Mouse (Mus musculus) embryonic facial prominence, embryonic 13.5 days (tissue): ENCODE results near the gene Cd300ld5. TPM values are rescaled to one million over a fixed set of nuclear protein-coding genes. Genes with fewer than 3 reads are reported as not detected.
"Not testable (repeated sequence)": the region's sequence is repeated elsewhere in the genome, so short reads cannot be mapped to it uniquely, and the experiment has no call there.

ENCODE experiments used
- ATAC-seq: fragments of 200-750 bp; cut with Nextera tagmentation; 2 replicates; pipeline ENCODE4 v1.8.0; 2017; ENCODE audit warnings: low read depth; ENCODE audit not compliant: insufficient number of reproducible peaks, insufficient read depth, low FRiP score, low TSS enrichment
- H3K27ac ChIP-seq: fragments of 300-500 bp; sonication (generic); 2 replicates; pipeline ENCODE4 v1.5.1; 2015; ENCODE audit warnings: moderate library complexity, mild to moderate bottlenecking, inconsistent platforms
- H3K27me3 ChIP-seq: fragments of 300-500 bp; sonication (generic); 2 replicates; pipeline ENCODE4 v1.6.1; 2015; ENCODE audit warnings: mild to moderate bottlenecking, inconsistent platforms
- H3K36me3 ChIP-seq: fragments of 300-500 bp; sonication (generic); 2 replicates; pipeline ENCODE4 v1.6.1; 2015; ENCODE audit warnings: mild to moderate bottlenecking, inconsistent platforms
- H3K4me1 ChIP-seq: fragments of 300-500 bp; sonication (generic); 2 replicates; pipeline ENCODE4 v1.6.1; 2015; ENCODE audit warnings: inconsistent platforms
- H3K4me2 ChIP-seq: fragments of 300-500 bp; sonication (generic); 2 replicates; pipeline ENCODE4 v1.6.1; 2015; ENCODE audit warnings: moderate library complexity, mild to moderate bottlenecking, inconsistent platforms
- H3K4me3 ChIP-seq: fragments of 300-500 bp; sonication (generic); 2 replicates; pipeline ENCODE4 v1.5.1; 2015; ENCODE audit warnings: mild to moderate bottlenecking, inconsistent platforms
- H3K9ac ChIP-seq: fragments of 300-500 bp; sonication (generic); 2 replicates; pipeline ENCODE4 v1.6.1; 2015; ENCODE audit warnings: mild to moderate bottlenecking, inconsistent platforms
- H3K9me3 ChIP-seq: fragments of 300-500 bp; sonication (generic); 2 replicates; pipeline ENCODE4 v1.6.1; 2016; ENCODE audit warnings: inconsistent platforms
- WGBS: fragments of 180-500 bp; shearing (Covaris S2); methylation state at CpG from one replicate; pipeline ENCODE4 v1.1.7; 2015; ENCODE audit warnings: mixed read lengths; 5-methylcytosine and 5-hydroxymethylcytosine counted together
- polyA plus RNA-seq: library from polyadenylated mRNA; unstranded; fragments of >200 nt; fragmentation: Nextera tagmentation; extraction: Ambion mirVana; gene quantifications from 2 replicates; pipeline ENCODE4 v1.2.1, GENCODE M21; 2015

The Cd300ld5 gene
- polyA plus RNA-seq, 1 experiment from 2014 or later: not detected

GRCm38 (mm10) chr11:115026912-115027311 lies 10.7 kb downstream of the Cd300ld5 start, which contains the start of gene Cd300ld4:
Cd300ld4 (minus strand) TSS chr11:115027012.
- H3K27ac ChIP-seq, H3K9me3 ChIP-seq, H3K4me3 ChIP-seq, H3K4me1 ChIP-seq, ATAC-seq, H3K9ac ChIP-seq, H3K27me3 ChIP-seq, H3K4me2 ChIP-seq, H3K36me3 ChIP-seq: not testable (repeated sequence)
- no CpG with 5 or more reads among the region's 6 CpGs for WGBS

DNA sequence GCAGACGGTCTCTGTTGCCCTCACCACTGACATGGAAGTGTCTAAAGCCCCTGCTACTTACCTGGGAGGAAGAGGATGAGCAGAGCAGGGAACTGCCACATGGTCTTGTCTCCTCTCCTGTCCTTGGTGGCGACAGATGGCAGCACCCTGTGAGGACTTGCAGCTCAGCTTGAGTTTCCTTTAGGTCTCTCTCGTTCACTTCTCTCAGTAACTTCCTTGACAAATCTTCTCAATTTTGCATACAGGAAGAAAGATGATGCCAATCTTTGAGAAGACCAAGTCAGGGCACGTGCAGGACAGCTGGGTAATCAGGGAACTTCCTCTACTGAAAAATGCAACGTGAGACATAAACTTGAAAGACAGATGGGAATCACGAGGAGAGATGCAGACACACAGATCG lies 21.5 kb downstream of the Cd300ld5 start, which contains the start of gene Cd300ld2:
Gene Cd300ld2, minus strand, starts transcription at position 101 of the 400 bp plus-strand sequence.
- H3K4me1 ChIP-seq, H3K27ac ChIP-seq, H3K9ac ChIP-seq, H3K36me3 ChIP-seq, ATAC-seq, H3K4me3 ChIP-seq, H3K27me3 ChIP-seq, H3K4me2 ChIP-seq, H3K9me3 ChIP-seq: not testable (repeated sequence)
- no CpG with 5 or more reads among the region's 7 CpGs for WGBS

GRCm38 (mm10) chr11:115004070-115004469 lies 33.5 kb downstream of the Cd300ld5 start:
- Histone ChIP-seq H3K9ac (no peak overlapping the region), H3K36me3 (no peaks in the 10 kb centered on the region), H3K27me3 (no peaks in the 10 kb centered on the region), H3K4me2 (no peak overlapping the region), H3K9me3 (no peaks in the 10 kb centered on the region), H3K4me1 (no peaks in the 10 kb centered on the region), H3K27ac (no peak overlapping the region), H3K4me3 (no peak overlapping the region)
- 82% methylated on average over 5 of the region's 5 CpGs for WGBS
- no peak for ATAC-seq

DNA sequence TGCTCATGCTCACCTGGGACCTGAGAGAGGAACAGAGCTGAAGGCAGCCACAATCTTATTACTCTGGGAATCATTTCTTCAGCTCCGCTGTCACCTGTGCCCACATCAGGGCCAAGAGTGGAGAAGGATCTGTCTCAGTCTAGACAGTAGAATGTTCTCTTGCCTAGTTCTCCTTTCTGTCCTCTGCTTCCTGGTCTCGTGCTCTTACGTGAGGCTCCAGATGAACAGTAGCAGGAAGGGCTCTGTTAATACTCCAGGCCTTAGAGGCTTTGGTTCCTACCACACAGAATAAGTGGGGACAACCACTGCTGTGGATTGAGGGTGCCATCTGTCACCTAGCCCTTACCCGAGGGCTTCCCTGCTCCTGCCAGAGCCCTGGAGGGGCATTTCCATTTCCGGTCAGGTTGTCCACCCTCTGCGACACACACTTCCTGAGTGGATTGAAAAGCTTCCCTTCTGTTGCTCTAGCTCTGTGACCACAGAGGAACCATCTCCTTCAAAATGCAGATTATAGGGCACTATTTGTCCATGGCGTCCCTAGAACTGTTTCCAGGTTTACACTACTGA lies 36.0 kb downstream of the Cd300ld5 start, which contains the start of gene Cd300c2:
Gene Cd300c2, minus strand, starts transcription at position 407 of the 567 bp plus-strand sequence.
- Histone ChIP-seq H3K27ac (no peak within 1 kb of the TSS), H3K9ac (no peak within 1 kb of the TSS), H3K4me2 (no peak within 1 kb of the TSS), H3K4me3 (no peak within 1 kb of the TSS), H3K36me3 (no peaks in the 10 kb centered on the region), H3K27me3 (no peaks in the 10 kb centered on the region), H3K4me1 (no peaks in the 10 kb centered on the region), H3K9me3 (no peaks in the 10 kb centered on the region)
- no peak for ATAC-seq
- 85% methylated on average over 7 of the region's 7 CpGs for WGBS

- H3K27ac ChIP-seq: no peak within 1 kb of the TSS
- no peaks in the 10 kb centered on the region for H3K4me1 ChIP-seq
- WGBS: 78% methylated on average over 4 of the region's 4 CpGs
- no peak within 1 kb of the TSS for H3K4me2 ChIP-seq
- no peak within 1 kb of the TSS for H3K4me3 ChIP-seq
- H3K9me3 ChIP-seq: no peaks in the 10 kb centered on the region
- no peak within 1 kb of the TSS for H3K9ac ChIP-seq
- H3K36me3 ChIP-seq: no peaks in the 10 kb centered on the region
- no peaks in the 10 kb centered on the region for H3K27me3 ChIP-seq
- no peak for ATAC-seq
Observed at GRCm38 (mm10) chr11:114989793-114990192, 47.8 kb downstream of the Cd300ld5 start, which contains the start of gene Cd300ld. Cd300ld (minus strand) TSS chr11:114989922.

- WGBS: 75% methylated on average over 4 of the region's 4 CpGs
- H3K9ac ChIP-seq: no peak overlapping the region
- H3K4me2 ChIP-seq: no peak overlapping the region
- no peaks in the 10 kb centered on the region for H3K4me1 ChIP-seq
- no peak overlapping the region for H3K27ac ChIP-seq
- peaks cover 24% of the 10 kb centered on the region for H3K9me3 ChIP-seq
- no peak overlapping the region for H3K4me3 ChIP-seq
- no peak for ATAC-seq
- no peaks in the 10 kb centered on the region for H3K36me3 ChIP-seq
- no peaks in the 10 kb centered on the region for H3K27me3 ChIP-seq
Observed at GRCm38 (mm10) chr11:114981866-114982265, 55.7 kb downstream of the Cd300ld5 start.

Other genes with a start within 250 kb of the Cd300ld5 start
- gene Btbd17, start 241.8 kb downstream of the Cd300ld5 start, polyA plus RNA-seq: 1.1 and 1.6 TPM in 2 replicates
- gene Gpr142, start 238.8 kb downstream of the Cd300ld5 start, polyA plus RNA-seq: not detected in 2 replicates
- gene Gprc5c, start 186.6 kb downstream of the Cd300ld5 start, polyA plus RNA-seq: 44.4 and 44.8 TPM in 2 replicates
- 1.0 and 2.3 TPM in 2 replicates for gene Cd300a, start 147.7 kb downstream of the Cd300ld5 start, polyA plus RNA-seq
- 0.15 and 0.32 TPM in 2 replicates for gene Cd300lb, start 103.4 kb downstream of the Cd300ld5 start, polyA plus RNA-seq
- not detected in 2 replicates for gene Cd300c, start 68.6 kb downstream of the Cd300ld5 start, polyA plus RNA-seq
- 0.07 TPM in 1 of 2 replicates, not detected in the other for gene Cd300ld, start 47.8 kb downstream of the Cd300ld5 start, polyA plus RNA-seq
- 1.4 and 2.1 TPM in 2 replicates for gene Cd300c2, start 35.9 kb downstream of the Cd300ld5 start, polyA plus RNA-seq
- not detected in 2 replicates for gene Cd300ld2, start 21.6 kb downstream of the Cd300ld5 start, polyA plus RNA-seq
- not detected in 2 replicates for gene Cd300ld4, start 10.8 kb downstream of the Cd300ld5 start, polyA plus RNA-seq
- gene Cd300ld3, start 10.6 kb upstream of the Cd300ld5 start, polyA plus RNA-seq: not detected in 2 replicates
- gene Cd300e, start 24.4 kb upstream of the Cd300ld5 start, polyA plus RNA-seq: not detected in 2 replicates
- gene Rab37, start 53.7 kb upstream of the Cd300ld5 start, polyA plus RNA-seq: 0.89 and 0.98 TPM in 2 replicates
- gene Cd300lf, start 96.2 kb upstream of the Cd300ld5 start, polyA plus RNA-seq: 0.38 and 0.56 TPM in 2 replicates
- gene Slc9a3r1, start 125.6 kb upstream of the Cd300ld5 start, polyA plus RNA-seq: 28.3 and 36.0 TPM in 2 replicates
- gene Tmem104, start 149.7 kb upstream of the Cd300ld5 start, polyA plus RNA-seq: 11.9 and 13.9 TPM in 2 replicates
- 21.2 and 23.9 TPM in 2 replicates for gene Nat9, start 150.1 kb upstream of the Cd300ld5 start, polyA plus RNA-seq
- gene Grin2c, start 229.5 kb upstream of the Cd300ld5 start, polyA plus RNA-seq: not detected in 2 replicates
- 14.5 and 15.3 TPM in 2 replicates for gene Fdxr, start 239.3 kb upstream of the Cd300ld5 start, polyA plus RNA-seq